Mouse (Mus musculus) neural tube, embryonic 14.5 days (tissue): ENCODE data around the gene Fa2h. TPM values are rescaled to one million over a fixed set of nuclear protein-coding genes. Genes with fewer than 3 reads are reported as not detected.
"Not testable (repeated sequence)": the region's sequence is repeated elsewhere in the genome, so short reads cannot be mapped to it uniquely, and the experiment has no call there.

ENCODE experiments used
- ATAC-seq: fragments of 200-750 bp; cut with Nextera tagmentation; 2 replicates; pipeline ENCODE4 v1.8.0; 2017; ENCODE audit warnings: low read depth, mild to moderate bottlenecking, moderate TSS enrichment, moderate library complexity
- H3K27ac ChIP-seq: fragments of 300-500 bp; sonication (generic); 2 replicates; pipeline ENCODE4 v1.5.1; 2014; ENCODE audit warnings: low read depth, mild to moderate bottlenecking, control low read depth, low read length, moderate library complexity, mixed read lengths
- H3K27me3 ChIP-seq: fragments of 300-500 bp; sonication (generic); 2 replicates; pipeline ENCODE4 v1.6.1; 2014; ENCODE audit warnings: low read length; ENCODE audit not compliant: control insufficient read depth, insufficient read depth
- H3K36me3 ChIP-seq: fragments of 300-500 bp; sonication (generic); 2 replicates; pipeline ENCODE4 v1.6.1; 2014; ENCODE audit warnings: low read length, mixed read lengths; ENCODE audit not compliant: control insufficient read depth, insufficient read depth
- H3K4me1 ChIP-seq: fragments of 300-500 bp; sonication (generic); 2 replicates; pipeline ENCODE4 v1.6.1; 2014; ENCODE audit warnings: low read length; ENCODE audit not compliant: control insufficient read depth, insufficient read depth
- H3K4me2 ChIP-seq: fragments of 300-500 bp; sonication (generic); 2 replicates; pipeline ENCODE4 v1.6.1; 2014; ENCODE audit warnings: mild to moderate bottlenecking, low read depth, low read length, control low read depth
- H3K4me3 ChIP-seq: fragments of 300-500 bp; sonication (generic); 2 replicates; pipeline ENCODE4 v1.5.1; 2014; ENCODE audit warnings: low read depth, low read length, control low read depth, mixed read lengths
- H3K9ac ChIP-seq: fragments of 300-500 bp; sonication (generic); replicated peaks from 2 replicates; pipeline ENCODE4 v1.6.1; 2014; ENCODE audit warnings: low read depth, mild to moderate bottlenecking, control low read depth, low read length, mixed read lengths
- H3K9me3 ChIP-seq: fragments of 300-500 bp; sonication (generic); 2 replicates; pipeline ENCODE4 v1.6.1; 2016; ENCODE audit warnings: low read length; ENCODE audit not compliant: control insufficient read depth
- WGBS: fragments of 180-500 bp; shearing (Covaris S2); extraction: QIAGEN DNeasy Blood & Tissue Kit; methylation state at CpG from one replicate; pipeline ENCODE4 v1.1.7; 2014; 5-methylcytosine and 5-hydroxymethylcytosine counted together
- polyA plus RNA-seq: library from polyadenylated mRNA; unstranded; fragments of >200 nt; fragmentation: Nextera tagmentation; extraction: Ambion mirVana; gene quantifications from 2 replicates; pipeline ENCODE4 v1.2.1, GENCODE M21; 2014

Fa2h gene
- polyA plus RNA-seq, 1 experiment from 2014 or later = 1.1 TPM

DNA sequence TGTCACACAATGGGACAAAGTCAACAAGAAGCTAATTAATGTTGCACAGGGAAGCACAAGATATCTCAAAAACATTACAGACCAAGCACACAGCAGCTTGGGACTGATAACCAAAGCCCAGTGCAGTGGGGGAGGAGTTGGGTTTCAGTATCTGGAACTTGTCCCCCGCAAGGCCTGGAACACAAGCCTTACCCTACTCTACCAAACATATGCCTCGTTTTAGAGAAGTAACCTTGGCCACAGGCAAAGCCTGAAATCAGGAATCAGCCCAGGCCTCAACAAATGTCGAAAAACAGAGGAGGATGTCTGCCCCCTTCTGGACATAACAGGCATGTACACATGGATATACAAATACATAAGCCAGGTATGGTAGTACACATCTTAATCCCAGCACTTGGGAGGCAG is 80.9 kb downstream of the Fa2h start:
- H3K9ac ChIP-seq = no peak overlapping the region
- H3K4me1 ChIP-seq = no peaks in the 10 kb centered on the region
- no peaks in the 10 kb centered on the region for H3K27me3 ChIP-seq
- H3K27ac ChIP-seq = no peak overlapping the region
- H3K4me2 ChIP-seq = no peak overlapping the region
- 81% methylated on average over 3 of the region's 3 CpGs for WGBS
- no peak for ATAC-seq
- H3K36me3 ChIP-seq = no peaks in the 10 kb centered on the region
- H3K4me3 ChIP-seq = no peak overlapping the region
- H3K9me3 ChIP-seq = no peaks in the 10 kb centered on the region

DNA sequence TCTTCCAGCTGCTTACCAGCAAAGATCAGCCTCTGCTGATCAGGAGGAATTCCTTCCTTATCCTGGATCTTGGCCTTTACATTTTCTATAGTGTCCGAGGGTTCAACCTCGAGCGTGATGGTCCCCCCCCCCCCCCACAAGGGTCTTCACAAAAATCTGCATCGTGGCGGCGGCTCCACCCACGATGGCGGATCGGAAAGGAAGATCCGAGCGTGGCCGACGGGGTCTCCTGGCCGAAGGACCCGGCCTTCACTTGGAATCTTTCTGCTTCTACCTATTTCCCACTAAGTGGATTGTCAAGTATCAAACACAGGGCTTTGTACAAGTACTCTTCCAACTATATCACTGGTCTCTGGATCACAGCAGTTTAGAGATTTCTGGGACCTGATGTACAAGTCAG is 83.6 kb downstream of the Fa2h start:
- H3K9me3 ChIP-seq, H3K27me3 ChIP-seq, H3K4me3 ChIP-seq, H3K36me3 ChIP-seq, H3K27ac ChIP-seq, ATAC-seq, H3K9ac ChIP-seq, H3K4me2 ChIP-seq, H3K4me1 ChIP-seq: not testable (repeated sequence)
- WGBS = 91% methylated on average over 15 of the region's 15 CpGs

DNA sequence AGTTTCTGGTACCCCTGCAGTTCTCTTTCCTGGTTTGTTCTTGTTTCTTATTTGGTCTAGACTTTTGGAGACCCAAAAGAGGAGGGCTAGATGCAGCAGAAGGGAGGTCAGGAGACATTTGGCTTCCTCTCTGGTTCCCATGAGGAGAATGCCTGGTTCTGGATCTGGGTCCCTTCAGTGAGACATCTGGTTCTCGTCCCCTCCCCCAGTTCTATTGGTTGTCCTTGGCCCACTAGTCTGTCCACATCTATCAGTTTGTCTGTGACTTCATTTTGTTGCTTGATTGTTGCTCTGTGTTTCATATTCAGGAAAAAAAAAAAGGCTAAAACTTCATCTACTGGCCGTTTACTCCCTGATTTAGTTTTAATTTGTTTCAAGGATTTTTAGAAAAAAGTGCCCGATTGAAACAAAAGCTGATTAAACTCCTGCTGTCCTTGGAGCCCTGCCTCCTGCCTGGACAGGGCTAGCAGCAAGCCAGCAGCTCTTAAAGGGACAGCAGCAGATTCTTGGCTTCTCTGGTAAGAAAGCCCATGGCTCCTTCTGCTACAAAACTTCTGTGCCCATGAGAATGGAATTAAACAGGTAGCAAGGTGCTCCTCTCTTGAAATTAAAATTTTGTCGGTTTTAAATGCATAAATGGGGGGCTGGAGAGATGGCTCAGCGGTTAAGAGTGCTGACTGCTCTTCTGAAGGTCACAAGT is 88.4 kb downstream of the Fa2h start:
- Histone ChIP-seq H3K27ac (no peak overlapping the region), H3K4me2 (no peak overlapping the region), H3K4me3 (no peak overlapping the region), H3K36me3 (no peaks in the 10 kb centered on the region), H3K9me3 (no peaks in the 10 kb centered on the region), H3K9ac (no peak overlapping the region), H3K27me3 (no peaks in the 10 kb centered on the region), H3K4me1 (no peaks in the 10 kb centered on the region)
- WGBS = 39% methylated on average over 5 of the region's 5 CpGs
- no peak for ATAC-seq

DNA sequence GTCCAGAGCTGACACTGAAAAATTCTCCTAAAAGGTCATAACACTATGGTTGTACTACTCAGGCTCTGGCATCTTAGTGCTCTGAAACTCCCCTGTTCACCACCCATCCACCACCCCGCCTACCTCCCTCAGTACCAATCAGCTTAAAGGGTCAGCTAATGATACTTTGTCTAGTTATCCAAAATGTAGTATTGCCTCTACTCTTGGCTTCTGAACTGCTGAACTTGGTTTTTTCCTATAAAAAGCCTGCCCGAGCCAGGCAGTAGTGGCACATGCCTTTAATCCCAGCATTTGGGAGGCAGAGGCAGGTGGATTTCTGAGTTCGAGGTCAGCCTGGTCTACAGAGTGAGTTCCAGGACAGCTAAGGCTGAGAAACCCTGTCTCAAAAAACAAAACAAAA is 89.3 kb downstream of the Fa2h start:
- H3K27me3 ChIP-seq = no peaks in the 10 kb centered on the region
- no peaks in the 10 kb centered on the region for H3K36me3 ChIP-seq
- 93% methylated on average over 3 of the region's 3 CpGs for WGBS
- no peak overlapping the region for H3K4me2 ChIP-seq
- no peak overlapping the region for H3K9ac ChIP-seq
- no peak overlapping the region for H3K27ac ChIP-seq
- no peaks in the 10 kb centered on the region for H3K4me1 ChIP-seq
- no peak for ATAC-seq
- no peaks in the 10 kb centered on the region for H3K9me3 ChIP-seq
- no peak overlapping the region for H3K4me3 ChIP-seq

DNA sequence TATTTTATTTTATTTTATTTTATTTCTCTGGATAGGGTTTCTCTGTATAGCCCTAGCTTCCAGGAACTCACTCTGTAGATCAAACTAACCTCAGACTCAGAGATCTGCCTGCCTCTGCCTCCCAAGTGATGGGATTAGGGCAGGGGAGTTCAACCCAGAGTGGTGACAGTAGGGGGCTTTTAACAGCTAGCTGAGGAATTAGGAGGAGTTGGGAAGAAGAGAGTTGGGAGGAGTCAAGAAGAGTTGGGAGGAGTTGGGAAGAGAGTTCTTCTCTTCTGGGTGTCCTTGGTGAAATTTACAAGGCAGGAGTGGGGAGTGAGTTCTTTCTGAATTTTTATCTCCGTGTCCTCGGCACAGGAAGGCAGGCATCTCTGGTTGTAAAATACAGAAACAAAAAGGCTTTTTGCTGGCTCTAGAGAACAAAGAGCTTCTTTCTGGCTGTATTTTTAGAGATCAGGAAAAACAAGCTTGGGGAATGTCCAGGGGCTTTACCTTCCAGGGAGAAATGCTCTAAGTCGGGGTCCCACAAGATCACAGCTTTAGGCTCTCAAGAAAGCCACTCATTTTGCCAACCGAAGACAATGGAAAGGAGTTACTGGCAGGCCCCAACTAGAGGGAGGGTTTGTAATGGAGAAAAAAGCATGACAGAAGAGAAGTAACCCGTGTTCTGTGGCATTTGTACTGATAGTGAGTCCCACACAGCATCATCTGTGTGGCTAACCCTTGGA is 90.4 kb downstream of the Fa2h start:
- H3K4me1 ChIP-seq, ATAC-seq, H3K27me3 ChIP-seq, H3K27ac ChIP-seq, H3K4me3 ChIP-seq, H3K9me3 ChIP-seq, H3K36me3 ChIP-seq, H3K4me2 ChIP-seq, H3K9ac ChIP-seq: not testable (repeated sequence)
- WGBS = 67% methylated on average over 4 of the region's 5 CpGs

DNA sequence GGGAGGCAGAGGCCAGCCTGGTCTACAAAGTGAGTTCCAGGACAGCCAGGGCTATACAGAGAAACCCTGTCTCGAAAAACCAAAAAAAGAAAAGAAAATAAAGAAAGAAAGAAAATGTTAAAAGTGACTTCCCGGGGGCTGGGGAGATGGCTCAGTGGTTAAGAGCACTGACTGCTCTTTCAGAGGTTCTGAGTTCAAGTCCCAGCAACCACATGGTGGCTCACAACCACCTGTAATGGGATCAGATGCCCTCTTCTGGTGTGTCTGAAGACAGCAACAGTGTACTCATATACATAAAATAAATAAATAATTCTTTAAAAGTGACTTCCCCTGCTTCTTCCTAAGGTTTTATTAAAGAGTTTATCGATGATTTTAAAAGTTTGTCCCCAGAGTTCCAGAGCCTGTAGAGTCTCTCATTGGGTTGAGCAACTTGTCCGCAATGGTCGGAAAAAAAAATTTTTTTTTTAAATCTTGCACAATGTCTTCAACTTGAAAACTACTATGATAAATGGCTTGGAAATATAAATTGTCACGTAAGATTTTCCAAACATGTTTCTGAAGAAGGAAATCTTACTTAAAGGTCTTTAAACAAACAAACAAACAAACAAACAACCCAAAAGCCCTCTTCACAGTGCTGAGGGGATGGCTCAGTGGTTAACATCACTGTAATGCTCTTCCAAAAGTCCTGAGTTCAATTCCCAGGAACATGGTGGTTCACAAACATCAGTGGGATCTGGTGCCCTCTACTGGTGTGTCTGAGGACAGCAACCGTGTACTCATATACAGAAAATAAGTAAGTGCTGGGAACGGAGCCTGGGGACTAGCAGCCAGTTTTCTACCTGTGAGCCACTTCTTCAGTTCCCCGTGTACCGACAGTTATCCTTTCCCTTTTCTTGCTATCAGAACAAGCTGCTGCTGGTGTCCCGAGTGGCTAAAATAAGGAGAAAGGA is 92.8 kb downstream of the Fa2h start:
- peaks cover 2% of the 10 kb centered on the region; the same call in 1 of the 2 replicates for H3K4me1 ChIP-seq
- H3K4me3 ChIP-seq = no peak overlapping the region
- H3K9ac ChIP-seq = no peak overlapping the region
- no peaks in the 10 kb centered on the region for H3K9me3 ChIP-seq
- no peak overlapping the region for H3K27ac ChIP-seq
- no peak for ATAC-seq
- no peaks in the 10 kb centered on the region for H3K27me3 ChIP-seq
- WGBS = 69% methylated on average over 11 of the region's 11 CpGs
- peak overlapping the region; percentile 30; the same call in 1 of the 2 replicates for H3K4me2 ChIP-seq
- H3K36me3 ChIP-seq = no peaks in the 10 kb centered on the region

DNA sequence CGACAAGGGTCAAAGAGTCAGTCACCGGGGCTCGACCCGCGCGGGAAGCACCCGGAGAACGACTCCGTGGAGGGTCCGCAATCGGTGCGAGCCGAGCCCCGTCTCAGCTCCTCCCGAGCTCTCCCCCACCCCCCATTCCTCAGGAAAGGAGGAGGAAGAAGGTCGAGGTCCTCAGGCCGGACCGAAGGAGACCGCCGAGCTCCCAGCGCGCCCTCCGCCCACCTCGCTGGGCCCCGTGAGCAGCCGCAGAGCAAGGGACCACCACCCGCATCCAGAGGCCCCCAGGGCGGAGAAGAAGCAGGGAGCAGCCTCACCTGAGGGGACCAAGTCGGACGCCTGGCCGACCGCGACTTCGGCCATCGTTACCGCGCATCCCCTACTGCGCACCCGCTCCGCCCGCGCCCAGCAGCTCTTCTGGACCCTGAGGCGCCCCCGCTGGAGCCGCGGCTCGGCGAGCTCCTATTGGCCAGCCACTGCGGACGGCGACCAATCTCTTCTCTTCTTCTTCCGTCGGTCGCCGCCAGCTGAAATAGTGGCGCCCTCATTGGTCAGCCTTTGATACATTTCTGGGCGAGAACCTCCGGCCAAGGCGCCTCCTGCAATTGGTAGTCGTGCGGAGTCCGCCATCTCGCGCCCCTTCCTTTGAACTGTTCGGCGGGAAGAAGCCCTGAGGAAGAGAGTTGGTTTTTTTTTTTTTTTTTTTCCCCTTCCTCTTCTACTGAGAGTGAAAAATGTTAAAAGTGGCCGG is 93.6 kb downstream of the Fa2h start, which contains the start of gene Rfwd3:
Gene Rfwd3, minus strand, starts transcription at position 402 of the 748 bp plus-strand sequence.
- peaks cover 2% of the 10 kb centered on the region; the same call in 1 of the 2 replicates for H3K4me1 ChIP-seq
- under 1% methylated on average over 65 of the region's 67 CpGs for WGBS
- peak within 1 kb of the TSS; percentile 80 for H3K4me2 ChIP-seq
- peak; percentile 100 for ATAC-seq
- H3K36me3 ChIP-seq = no peaks in the 10 kb centered on the region
- H3K9ac ChIP-seq = peak within 1 kb of the TSS; percentile 72
- no peaks in the 10 kb centered on the region for H3K27me3 ChIP-seq
- peak within 1 kb of the TSS; percentile 48; the same call in 1 of the 2 replicates for H3K27ac ChIP-seq
- peak within 1 kb of the TSS; percentile 90 for H3K4me3 ChIP-seq
- no peaks in the 10 kb centered on the region for H3K9me3 ChIP-seq

DNA sequence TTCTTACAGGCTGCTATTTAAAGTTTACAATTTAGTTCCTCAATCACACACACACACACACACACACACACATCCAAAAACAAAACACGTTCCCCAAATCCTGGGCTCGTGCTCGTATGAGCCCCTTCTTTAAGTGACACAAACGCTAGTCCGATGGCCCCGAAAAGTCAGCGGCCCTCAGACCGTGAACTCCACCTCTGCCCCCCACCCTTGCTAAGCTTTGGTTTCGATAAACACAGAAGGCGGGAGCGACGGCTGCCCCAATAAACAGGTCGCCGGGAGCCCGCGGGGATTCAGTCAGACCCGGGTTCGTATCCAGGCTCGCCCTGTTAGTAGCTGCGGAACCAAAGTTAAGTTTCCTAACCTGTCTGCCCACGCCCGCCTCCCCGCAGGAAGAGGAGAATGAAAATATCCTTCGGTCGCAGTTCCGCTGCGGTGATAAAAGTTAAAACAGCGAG is 94.2 kb downstream of the Fa2h start:
- Histone ChIP-seq H3K9ac (peak overlapping the region; percentile 72), H3K4me2 (peak overlapping the region; percentile 80), H3K27me3 (no peaks in the 10 kb centered on the region), H3K4me1 (peaks cover 2% of the 10 kb centered on the region; the same call in 1 of the 2 replicates), H3K36me3 (no peaks in the 10 kb centered on the region), H3K9me3 (no peaks in the 10 kb centered on the region), H3K27ac (0 out of 2 replicates have a peak overlapping the region, but pooled peaks have one; percentile 48), H3K4me3 (peak overlapping the region; percentile 90)
- under 1% methylated on average over 28 of the region's 28 CpGs for WGBS
- no peak for ATAC-seq
